Mouse (Mus musculus): Measurements from ENCODE around the gene Dgkd. TPM values are rescaled to one million over a fixed set of nuclear protein-coding genes. Genes with fewer than 3 reads are reported as not detected.
A peak's percentile ranks its signal among the peaks of the same experiment; 100 is the strongest.

The Dgkd gene
- polyA plus RNA-seq, 1 experiment: 109 TPM

DNA sequence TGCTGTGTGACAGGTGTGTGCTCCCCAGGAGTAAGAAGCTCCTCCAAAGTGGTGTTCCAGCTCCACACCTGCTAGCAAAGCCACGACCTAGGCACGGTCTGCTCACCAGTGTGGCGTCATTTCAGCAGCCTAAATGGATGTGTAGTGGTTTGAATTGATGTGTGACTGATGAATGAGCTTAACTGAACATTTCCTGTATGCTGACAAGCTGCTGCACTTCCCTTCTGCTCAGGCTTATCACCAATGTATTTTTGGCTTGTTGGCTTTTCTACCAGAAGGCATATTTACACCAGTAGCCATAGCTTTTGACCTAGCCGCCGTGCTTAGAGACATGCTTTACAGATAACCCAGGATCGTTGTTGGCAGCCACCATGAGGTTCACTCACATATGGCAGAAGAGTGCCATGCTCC, 94.6 kb downstream of the Dgkd start:
- Histone ChIP-seq H3K4me1 (ENCODE audit: control insufficient read depth, insufficient read depth, low read length) (peaks cover 9% of the 10 kb centered on the region), H3K4me3 (replicated peaks; ENCODE audit: insufficient read depth, low read depth, low read length) (no peak overlapping the region), H3K27me3 (ENCODE audit: control insufficient read depth, insufficient read depth, low read length) (no peaks in the 10 kb centered on the region), H3K27ac (ENCODE audit: insufficient read depth, low read length) (0 out of 2 replicates have a peak overlapping the region, but pooled peaks have one; percentile 1)
- peak; percentile 48 to 57 for DNase-seq
- 22% methylated on average over 6 of the region's 6 CpGs for whole genome bisulfite sequencing
- TF ChIP-seq CTCF (IDR thresholded peaks at IDR 0.05; ENCODE audit: borderline replicate concordance, insufficient read depth, low read depth, low read length): no peak; the same call in 1 of the 2 replicates

DNA sequence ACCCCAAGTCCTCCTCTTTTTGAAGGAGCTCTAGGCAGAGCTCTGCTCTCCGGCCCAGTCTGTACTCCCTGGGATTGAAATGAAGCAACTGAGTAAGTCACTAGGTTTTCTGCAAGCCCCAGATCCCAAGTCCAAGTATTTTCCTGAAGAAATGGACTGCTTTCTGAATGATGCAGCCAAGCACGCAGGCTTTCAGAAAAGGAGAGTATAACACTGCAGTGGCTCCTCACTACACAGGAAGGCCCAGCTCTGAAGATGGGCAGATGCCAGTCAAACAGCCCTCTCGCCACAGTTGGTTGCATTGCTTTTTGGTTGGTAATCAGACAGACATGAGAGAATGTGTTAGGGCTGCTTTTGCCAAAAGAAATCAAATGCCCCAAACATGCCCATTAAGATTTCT, 98.6 kb downstream of the Dgkd start:
- Histone ChIP-seq H3K4me3 (replicated peaks; ENCODE audit: insufficient read depth, low read depth, low read length) (no peak overlapping the region), H3K4me1 (ENCODE audit: control insufficient read depth, insufficient read depth, low read length) (peaks cover 9% of the 10 kb centered on the region), H3K27me3 (ENCODE audit: control insufficient read depth, insufficient read depth, low read length) (no peaks in the 10 kb centered on the region), H3K27ac (ENCODE audit: insufficient read depth, low read length) (no peak overlapping the region)
- DNase-seq: no peak
- WGBS: 84% methylated on average over 3 of the region's 3 CpGs
- TF ChIP-seq POLR2A (IDR thresholded peaks at IDR 0.05; ENCODE audit: borderline replicate concordance, insufficient read depth, low read length) (no peak), CTCF (IDR thresholded peaks at IDR 0.05; ENCODE audit: borderline replicate concordance, insufficient read depth, low read depth, low read length) (no peak)

DNA sequence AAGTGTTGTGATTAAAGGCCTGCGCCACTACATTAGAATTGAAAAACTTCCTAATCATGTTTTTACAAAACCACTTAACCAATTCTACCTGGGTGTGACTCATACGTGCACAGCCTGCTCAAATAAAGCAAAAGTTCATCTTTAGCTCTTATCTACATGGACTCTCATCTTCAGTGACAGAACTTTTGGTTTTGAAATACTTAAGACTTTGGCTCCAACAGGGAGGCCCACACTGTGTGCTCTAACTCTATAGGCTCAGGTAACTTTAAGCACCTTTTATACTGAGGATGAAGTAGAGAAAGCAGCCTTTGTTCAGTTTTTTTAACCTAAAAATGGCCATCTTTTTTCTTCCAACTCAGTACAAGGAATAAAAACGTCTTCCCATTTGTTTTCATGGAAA, 100.0 kb downstream of the Dgkd start:
- no peaks in the 10 kb centered on the region for H3K27me3 ChIP-seq (ENCODE audit: control insufficient read depth, insufficient read depth, low read length)
- WGBS: 85% methylated on average over 3 of the region's 3 CpGs
- no peak for DNase-seq
- no peak overlapping the region for H3K4me3 ChIP-seq (replicated peaks; ENCODE audit: insufficient read depth, low read depth, low read length)
- H3K4me1 ChIP-seq (ENCODE audit: control insufficient read depth, insufficient read depth, low read length): peaks cover 2% of the 10 kb centered on the region; the same call in 1 of the 2 replicates
- TF ChIP-seq CTCF (IDR thresholded peaks at IDR 0.05; ENCODE audit: borderline replicate concordance, insufficient read depth, low read depth, low read length): no peak
- no peak for TF ChIP-seq POLR2A (IDR thresholded peaks at IDR 0.05; ENCODE audit: borderline replicate concordance, insufficient read depth, low read length)
- no peak overlapping the region for H3K27ac ChIP-seq (ENCODE audit: insufficient read depth, low read length)

DNA sequence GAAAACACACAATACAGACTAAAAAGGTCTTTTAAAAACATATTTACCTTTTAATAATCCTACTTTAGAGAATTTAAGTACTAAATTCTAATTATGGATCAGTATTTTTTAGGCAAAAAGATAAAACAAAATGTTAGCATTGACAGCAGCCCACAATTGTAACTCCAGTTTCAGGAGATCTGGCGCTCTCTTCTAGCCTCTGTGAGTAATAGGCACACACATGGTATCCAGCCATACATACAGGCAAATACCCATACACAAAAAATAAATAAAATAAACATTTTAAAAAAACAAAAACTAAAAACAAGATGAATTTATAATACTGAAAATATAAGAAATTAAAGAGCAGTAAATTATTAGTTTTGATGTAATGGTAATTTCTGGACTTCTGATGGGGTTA, 105.8 kb downstream of the Dgkd start:
- H3K27ac ChIP-seq (ENCODE audit: insufficient read depth, low read length): no peak overlapping the region
- no peak for DNase-seq
- TF ChIP-seq POLR2A (IDR thresholded peaks at IDR 0.05; ENCODE audit: borderline replicate concordance, insufficient read depth, low read length) (no peak), CTCF (IDR thresholded peaks at IDR 0.05; ENCODE audit: borderline replicate concordance, insufficient read depth, low read depth, low read length) (no peak)
- WGBS: 97% methylated on average over 1 of the region's 1 CpGs
- no peaks in the 10 kb centered on the region for H3K4me1 ChIP-seq (ENCODE audit: control insufficient read depth, insufficient read depth, low read length)
- H3K27me3 ChIP-seq (ENCODE audit: control insufficient read depth, insufficient read depth, low read length): no peaks in the 10 kb centered on the region
- H3K4me3 ChIP-seq (replicated peaks; ENCODE audit: insufficient read depth, low read depth, low read length): no peak overlapping the region

DNA sequence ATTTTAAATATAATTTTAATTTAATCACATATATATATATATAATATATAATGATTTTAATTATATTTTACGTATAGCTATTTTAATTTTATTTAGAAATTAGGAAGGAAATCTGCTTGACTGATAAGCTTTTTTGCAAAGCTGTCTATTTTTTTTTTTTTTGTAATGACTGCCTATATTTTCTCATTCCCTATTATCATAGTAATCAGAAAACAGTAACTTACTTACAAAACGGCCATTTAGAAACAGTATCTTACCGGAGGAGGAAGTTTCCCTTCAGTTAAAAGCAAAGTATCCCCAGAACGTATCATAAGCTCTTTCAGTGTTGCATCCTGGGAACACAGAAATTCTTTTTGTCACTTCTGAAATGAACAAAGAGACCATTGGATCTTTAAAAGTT, 106.4 kb downstream of the Dgkd start:
- H3K27ac ChIP-seq (ENCODE audit: insufficient read depth, low read length): no peak overlapping the region
- DNase-seq: no peak
- H3K27me3 ChIP-seq (ENCODE audit: control insufficient read depth, insufficient read depth, low read length): no peaks in the 10 kb centered on the region
- no peaks in the 10 kb centered on the region for H3K4me1 ChIP-seq (ENCODE audit: control insufficient read depth, insufficient read depth, low read length)
- no peak for TF ChIP-seq CTCF (IDR thresholded peaks at IDR 0.05; ENCODE audit: borderline replicate concordance, insufficient read depth, low read depth, low read length)
- no peak for TF ChIP-seq POLR2A (IDR thresholded peaks at IDR 0.05; ENCODE audit: borderline replicate concordance, insufficient read depth, low read length)
- H3K4me3 ChIP-seq (replicated peaks; ENCODE audit: insufficient read depth, low read depth, low read length): no peak overlapping the region
- 87% methylated on average over 4 of the region's 4 CpGs for WGBS

DNA sequence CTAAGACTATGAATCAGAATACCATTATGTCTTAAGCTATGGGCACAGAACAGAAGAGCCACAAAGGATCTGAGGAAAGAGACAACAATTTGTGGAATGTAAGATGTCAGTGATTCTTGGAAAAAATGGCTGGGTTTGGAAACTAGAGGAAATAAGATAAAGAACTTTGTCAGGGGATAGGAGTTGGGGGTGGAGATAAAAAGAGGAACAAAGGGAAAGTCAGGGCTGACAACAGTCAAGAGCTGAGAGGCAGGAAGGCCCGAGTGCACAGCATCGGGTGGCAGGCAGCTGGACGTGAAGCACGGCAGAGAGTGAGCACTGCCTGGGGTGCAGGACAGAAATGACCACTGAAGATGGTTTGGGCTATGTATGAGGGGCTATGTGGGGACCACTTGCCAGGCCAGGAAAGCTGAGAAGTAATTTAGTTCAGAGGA, 106.9 kb downstream of the Dgkd start:
- TF ChIP-seq CTCF (IDR thresholded peaks at IDR 0.05; ENCODE audit: borderline replicate concordance, insufficient read depth, low read depth, low read length) (no peak), POLR2A (IDR thresholded peaks at IDR 0.05; ENCODE audit: borderline replicate concordance, insufficient read depth, low read length) (no peak)
- no peaks in the 10 kb centered on the region for H3K4me1 ChIP-seq (ENCODE audit: control insufficient read depth, insufficient read depth, low read length)
- no peaks in the 10 kb centered on the region for H3K27me3 ChIP-seq (ENCODE audit: control insufficient read depth, insufficient read depth, low read length)
- 52% methylated on average over 4 of the region's 4 CpGs for WGBS
- no peak overlapping the region for H3K27ac ChIP-seq (ENCODE audit: insufficient read depth, low read length)
- no peak overlapping the region for H3K4me3 ChIP-seq (replicated peaks; ENCODE audit: insufficient read depth, low read depth, low read length)
- no peak for DNase-seq

DNA sequence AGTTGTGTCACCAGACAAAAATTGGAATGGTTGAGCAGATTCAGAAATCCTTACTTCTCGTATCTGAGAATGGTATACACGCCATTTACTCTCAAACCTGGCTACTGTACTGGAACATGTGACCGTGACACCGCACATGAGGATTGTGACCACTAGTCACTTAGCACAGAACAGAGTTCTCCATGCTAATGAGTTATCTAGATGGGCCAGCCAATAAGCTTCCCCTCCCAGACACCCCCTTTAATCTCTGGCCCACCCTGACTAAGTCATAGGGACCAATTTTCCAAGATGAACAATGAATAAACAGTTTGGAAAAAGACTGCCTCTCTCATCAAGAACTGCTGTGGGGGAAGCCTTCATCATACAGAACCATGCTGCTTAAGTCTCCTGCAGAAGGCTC, 107.7 kb downstream of the Dgkd start:
- Histone ChIP-seq H3K4me3 (replicated peaks; ENCODE audit: insufficient read depth, low read depth, low read length) (no peak overlapping the region), H3K4me1 (ENCODE audit: control insufficient read depth, insufficient read depth, low read length) (no peaks in the 10 kb centered on the region), H3K27me3 (ENCODE audit: control insufficient read depth, insufficient read depth, low read length) (no peaks in the 10 kb centered on the region), H3K27ac (ENCODE audit: insufficient read depth, low read length) (no peak overlapping the region)
- DNase-seq: no peak
- WGBS: 96% methylated on average over 4 of the region's 4 CpGs
- TF ChIP-seq POLR2A (IDR thresholded peaks at IDR 0.05; ENCODE audit: borderline replicate concordance, insufficient read depth, low read length) (no peak), CTCF (IDR thresholded peaks at IDR 0.05; ENCODE audit: borderline replicate concordance, insufficient read depth, low read depth, low read length) (no peak)

DNA sequence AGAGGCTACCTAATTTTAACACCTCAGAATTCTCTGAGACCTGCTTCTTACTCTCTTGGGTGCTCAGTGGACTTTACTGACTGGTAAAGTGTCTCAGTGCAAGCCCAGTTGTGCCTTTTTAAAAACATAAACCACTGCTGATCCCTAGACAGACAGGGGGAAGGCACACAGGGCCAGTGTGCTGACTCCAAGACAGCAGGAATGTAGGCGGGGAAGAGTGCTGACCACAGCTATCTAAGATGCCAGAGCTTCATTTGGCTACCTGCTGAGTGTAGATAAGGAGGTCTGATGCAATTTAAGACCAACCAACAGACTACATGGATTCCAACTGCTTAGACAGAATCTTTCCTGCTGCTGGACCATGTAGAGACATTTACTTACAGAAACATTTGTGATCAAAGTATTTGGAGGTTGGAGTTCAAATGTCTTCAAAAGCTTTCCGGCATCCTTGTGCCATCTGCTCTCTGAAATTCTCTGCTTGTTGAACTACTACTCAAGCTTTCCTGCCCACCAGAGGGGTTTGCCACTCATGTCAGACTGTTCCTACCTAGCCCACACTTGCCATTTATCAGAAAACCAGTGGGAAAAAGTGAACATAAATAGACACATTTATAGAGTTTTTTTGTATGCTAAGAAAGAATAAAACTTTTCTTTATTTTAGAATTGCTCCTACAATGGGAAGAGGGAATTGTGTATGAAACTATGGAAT, 108.5 kb downstream of the Dgkd start:
- no peak for TF ChIP-seq CTCF (IDR thresholded peaks at IDR 0.05; ENCODE audit: borderline replicate concordance, insufficient read depth, low read depth, low read length)
- no peak for TF ChIP-seq POLR2A (IDR thresholded peaks at IDR 0.05; ENCODE audit: borderline replicate concordance, insufficient read depth, low read length)
- 64% methylated on average over 2 of the region's 2 CpGs for WGBS
- no peak for DNase-seq
- no peak overlapping the region for H3K4me3 ChIP-seq (replicated peaks; ENCODE audit: insufficient read depth, low read depth, low read length)
- no peaks in the 10 kb centered on the region for H3K4me1 ChIP-seq (ENCODE audit: control insufficient read depth, insufficient read depth, low read length)
- no peak overlapping the region for H3K27ac ChIP-seq (ENCODE audit: insufficient read depth, low read length)
- no peaks in the 10 kb centered on the region for H3K27me3 ChIP-seq (ENCODE audit: control insufficient read depth, insufficient read depth, low read length)
